Mouse (Mus musculus): ENCODE data around the gene Tll2.

Gene Tll2

DNA sequence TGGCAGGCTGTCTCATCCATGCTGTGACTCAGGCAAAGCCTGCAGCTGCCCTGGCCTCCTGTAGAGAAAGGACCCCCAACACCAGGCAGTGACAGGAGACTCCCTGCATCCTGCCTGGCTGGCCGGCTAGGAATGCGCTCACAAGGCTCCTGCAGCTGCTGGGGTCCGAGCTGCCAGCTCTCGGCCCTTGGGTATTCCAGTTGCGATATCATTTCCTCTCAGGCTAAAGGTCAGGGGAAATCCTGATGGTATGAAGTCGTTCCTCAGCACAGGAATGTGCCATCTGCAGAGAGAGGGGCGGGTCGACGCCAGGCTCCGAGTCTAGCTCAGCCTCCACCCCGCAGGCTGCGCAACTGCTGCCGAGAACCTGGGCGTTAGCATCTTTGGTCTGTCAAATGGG, 46.2 kb downstream of the Tll2 start:
- no peak for DNase-seq (ENCODE audit: low read depth, low spot score)

DNA sequence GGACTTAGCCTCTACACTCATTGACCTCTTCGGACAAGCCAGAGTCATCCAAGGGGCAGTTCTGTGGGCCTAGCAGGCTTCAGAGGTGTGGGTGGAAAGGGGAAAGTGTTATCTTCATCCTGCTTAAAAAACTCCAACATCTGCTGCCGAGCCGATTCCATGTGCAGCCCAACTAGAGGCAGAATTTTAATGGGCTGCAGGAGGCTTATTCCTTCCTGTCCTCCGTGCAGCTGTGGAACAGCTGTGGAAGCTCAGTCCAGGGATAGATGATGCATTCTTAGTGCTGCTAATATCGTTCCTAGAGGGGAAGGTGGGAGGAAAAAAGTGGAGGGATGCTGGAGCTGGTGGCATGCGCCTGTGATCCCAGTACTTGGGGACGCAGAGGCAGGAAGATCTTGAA, 52.0 kb downstream of the Tll2 start:
- DNase-seq (ENCODE audit: low read depth, low spot score) = no peak

DNA sequence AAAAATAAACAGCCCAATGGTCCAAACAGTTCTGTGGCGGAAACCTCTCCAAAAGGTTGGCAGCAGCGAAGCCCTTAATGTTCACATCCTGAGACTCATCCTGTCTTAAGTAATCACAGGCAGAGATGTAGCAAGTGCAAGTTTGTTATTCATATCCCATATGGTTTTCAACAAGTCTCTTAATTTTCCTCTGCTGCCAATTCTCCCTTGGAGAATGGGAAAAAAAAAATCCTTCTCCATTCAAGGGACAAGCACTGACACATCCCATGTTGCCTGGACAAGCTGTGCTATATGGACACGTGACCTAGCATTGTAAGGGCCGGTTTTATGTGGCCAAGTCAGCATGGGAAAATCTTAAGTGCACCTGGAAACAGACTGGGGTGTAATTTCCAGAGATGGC, 54.2 kb downstream of the Tll2 start:
- DNase-seq (ENCODE audit: low read depth, low spot score) = peak; percentile 16

DNA sequence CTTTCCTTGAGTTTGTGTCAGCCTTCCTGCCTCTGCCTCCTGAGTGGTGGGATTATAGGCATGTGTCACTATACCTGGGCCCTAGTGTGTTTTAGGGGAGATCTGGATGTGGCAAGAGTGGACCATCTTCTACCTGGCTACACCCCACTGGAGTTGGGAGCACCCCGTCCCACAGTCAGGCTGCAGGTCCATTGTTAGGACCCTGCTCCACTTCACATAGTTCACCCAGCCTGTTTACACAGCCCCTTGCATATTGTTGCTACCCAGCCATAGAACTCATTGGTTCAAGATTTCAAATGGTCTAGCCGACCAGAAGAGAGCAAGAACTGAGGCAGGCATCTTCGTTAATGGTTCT, 54.6 kb downstream of the Tll2 start:
- DNase-seq (ENCODE audit: low read depth, low spot score) = no peak

DNA sequence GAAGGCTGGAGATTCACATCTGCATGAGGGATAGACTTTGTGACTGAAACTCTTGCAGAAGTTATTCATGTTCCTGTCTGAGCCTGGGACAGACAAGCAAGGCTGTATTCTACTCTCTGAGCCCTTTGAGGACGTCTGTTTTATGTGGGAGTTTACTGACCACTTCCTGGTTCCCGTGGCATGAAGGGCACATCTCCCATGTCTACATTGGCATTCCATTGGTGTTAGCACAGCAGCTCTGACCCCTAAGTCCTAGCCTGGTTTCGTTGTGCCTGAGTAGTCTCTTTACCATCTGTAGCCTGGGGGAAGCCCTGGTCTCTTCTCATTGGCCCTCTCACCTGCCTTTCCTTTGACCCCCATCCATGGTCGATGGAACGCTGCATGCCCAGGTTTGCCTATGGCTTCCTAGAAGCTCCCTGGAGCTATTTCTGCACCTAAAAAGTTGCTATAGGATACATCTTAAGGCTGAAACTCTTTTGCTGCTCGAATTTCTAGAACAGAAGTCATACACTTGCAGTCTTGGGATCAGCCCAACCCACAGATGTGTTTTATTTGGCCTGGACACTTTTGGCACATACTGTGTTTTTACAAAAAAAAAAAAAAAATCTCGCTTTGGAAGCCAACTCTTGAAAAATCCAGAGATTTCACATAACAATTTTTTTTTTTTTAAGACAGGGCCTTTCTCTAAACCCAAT, 55.2 kb downstream of the Tll2 start:
- DNase-seq (ENCODE audit: low read depth, low spot score) = no peak

DNA sequence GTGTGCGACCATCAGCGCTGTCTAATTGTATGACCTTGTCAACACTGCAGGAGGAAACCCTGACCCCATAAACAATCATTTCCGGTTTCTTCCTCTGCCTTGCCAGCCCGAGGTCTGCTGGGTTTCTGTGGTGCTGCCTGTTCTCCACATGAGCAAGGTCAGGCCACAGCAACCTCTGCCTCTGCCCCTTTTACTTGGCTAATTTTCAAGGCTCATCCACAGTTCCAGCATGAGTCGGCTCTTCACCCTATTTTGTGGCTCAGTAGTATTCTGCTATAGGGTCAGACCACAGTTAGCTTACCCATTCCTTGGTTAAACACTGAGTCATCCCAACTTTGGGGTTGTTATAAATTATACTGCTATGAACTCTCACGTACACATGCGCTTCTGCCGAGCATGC, 65.7 kb downstream of the Tll2 start:
- no peak for DNase-seq (ENCODE audit: low read depth, low spot score)

DNA sequence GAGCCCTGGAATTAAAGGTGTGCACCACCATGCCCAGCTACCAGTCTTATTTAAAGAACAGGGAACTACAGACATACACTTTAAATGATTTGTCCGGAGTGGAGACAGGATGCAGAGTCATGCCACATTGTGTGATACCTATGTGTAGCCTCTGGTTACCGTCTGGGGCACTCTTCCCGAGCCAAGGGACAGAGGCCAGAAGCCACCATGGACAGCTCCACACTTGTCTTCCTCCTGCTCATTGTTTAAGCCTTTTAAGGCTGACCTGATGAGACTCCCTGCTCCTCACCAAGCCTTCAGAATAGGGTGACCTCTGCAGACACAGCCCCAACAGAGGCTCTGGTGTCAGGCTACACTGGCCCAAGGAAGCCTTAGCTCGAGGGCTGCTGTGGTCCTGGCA, 67.0 kb downstream of the Tll2 start:
- no peak for DNase-seq (ENCODE audit: low read depth, low spot score)

DNA sequence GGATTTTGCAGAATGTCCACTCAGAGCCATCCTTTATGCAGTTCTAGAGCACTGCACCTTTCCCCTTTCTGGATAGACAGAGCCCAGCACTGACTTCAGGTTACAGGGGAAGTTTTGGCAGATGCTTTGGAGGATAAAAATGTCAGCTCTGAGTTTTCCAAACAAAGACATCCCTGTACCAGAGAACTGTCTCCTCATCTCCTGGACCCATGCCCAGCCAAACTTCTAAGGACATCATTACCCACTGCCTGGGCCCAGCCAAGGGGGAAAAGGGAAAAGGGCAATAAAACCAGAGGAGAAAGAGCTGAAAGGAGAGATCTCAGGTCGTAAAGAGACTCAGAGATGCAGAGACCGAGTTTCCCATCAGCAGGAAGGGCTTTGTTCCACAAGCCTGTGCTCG, 83.6 kb downstream of the Tll2 start:
- no peak for DNase-seq (ENCODE audit: low read depth, low spot score)

DNA sequence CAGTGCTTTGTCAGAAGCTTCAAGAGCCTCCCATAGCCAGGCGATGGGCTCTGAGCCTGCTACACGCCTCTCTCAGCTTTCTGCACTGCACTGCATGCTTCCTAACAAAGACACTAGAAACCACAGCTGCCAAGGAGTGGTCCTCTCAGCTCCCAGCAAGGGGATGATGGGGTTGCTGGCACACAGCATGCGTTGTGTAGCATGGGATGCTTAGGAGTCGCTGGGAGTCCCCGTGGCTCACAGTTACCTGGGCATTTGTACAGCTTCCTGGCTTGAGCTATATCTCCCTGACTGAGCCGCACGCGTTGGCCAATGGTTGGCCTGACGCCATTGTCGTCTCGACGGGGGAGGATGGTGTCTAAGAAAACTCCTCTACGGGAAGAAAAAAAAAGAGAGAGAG, 86.7 kb downstream of the Tll2 start:
- DNase-seq (ENCODE audit: low read depth, low spot score) = peak; percentile 64

DNA sequence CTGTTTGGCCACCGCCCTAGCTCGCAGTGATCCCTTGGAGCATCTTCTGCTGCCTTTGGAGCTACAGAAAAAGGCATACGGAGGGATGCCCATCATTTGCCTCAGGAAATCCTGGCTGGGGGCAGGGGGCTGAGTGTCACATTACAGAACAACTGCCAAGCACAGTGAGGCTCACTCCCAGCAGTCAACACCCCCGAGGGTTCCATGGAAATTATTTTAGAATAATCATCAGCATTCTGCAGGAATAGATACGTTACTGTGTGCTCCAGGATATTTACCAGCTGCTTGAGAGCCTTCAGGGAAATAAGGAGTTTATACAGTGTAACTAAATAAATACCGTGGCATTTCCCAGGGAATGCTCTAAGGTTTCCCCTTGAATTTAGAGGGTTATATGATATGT, 88.3 kb downstream of the Tll2 start:
- no peak for DNase-seq (ENCODE audit: low read depth, low spot score)

DNA sequence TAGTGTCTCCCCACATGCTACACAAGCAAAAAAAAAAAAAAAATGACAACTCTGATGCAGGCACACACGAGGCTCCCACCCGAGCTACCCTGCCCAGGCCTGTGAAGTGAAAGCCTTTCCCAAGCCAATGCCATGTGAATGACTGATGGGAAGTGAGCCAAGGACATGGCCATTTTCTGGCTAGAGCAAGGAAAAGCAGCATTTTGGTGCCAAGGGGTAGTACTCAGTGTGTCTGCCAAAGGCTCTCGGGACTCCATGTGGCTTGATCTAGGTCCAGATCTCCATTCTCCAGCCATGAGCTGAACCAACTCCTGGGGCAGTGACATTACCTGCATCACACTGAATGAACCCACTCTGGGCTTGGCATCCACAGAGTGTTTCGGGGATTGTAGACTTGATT, 89.3 kb downstream of the Tll2 start:
- no peak for DNase-seq (ENCODE audit: low read depth, low spot score)

DNA sequence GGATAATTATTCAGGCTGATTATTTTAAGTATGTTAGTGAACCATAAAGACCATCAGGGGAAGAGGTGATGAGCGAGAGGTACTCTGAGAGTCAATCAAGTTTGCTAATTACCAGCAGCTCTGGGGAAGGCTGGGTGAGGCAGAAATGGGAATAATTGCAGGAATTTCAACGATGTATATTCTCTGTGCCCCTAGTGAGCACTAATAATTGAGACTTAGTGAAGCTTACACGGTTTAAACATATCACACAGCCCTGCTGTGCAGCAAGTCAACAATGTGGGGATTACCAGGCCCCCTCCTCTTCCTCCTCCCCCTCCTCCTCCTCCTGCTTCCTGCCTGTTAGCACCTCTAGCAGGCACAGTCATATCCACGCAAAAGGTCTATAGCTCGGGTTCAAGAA, 92.0 kb downstream of the Tll2 start:
- DNase-seq (ENCODE audit: low read depth, low spot score) = no peak

DNA sequence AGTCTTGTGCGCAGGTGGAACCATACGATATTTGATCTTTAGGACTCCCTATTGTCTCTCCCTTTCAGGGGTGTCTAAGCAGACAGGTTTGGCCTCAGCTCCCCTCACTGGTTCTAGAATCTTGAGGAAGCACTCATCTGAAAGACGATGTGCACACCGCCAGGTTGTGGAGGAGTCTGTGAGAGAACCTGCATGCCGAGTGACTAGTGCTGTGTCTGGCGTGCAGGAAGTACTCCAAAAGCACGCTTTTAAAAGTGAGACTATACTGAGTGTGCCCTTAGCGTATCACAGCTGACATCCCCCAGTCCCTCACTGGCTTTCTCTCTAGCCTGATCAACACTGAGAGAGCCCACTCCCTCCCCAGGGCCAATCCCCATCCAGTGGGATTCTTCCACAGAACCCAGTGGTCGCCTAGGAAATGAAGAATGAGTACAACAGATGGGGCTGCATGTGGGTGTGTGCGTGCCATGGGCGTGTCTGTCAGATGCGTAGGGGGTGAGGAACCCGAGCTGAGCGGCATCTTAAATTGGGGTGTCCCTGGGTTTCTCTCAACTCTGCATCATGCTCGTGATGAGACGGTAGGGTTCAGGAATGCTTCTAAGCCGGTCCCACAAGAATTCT, 92.6 kb downstream of the Tll2 start:
- no peak for DNase-seq (ENCODE audit: low read depth, low spot score)

DNA sequence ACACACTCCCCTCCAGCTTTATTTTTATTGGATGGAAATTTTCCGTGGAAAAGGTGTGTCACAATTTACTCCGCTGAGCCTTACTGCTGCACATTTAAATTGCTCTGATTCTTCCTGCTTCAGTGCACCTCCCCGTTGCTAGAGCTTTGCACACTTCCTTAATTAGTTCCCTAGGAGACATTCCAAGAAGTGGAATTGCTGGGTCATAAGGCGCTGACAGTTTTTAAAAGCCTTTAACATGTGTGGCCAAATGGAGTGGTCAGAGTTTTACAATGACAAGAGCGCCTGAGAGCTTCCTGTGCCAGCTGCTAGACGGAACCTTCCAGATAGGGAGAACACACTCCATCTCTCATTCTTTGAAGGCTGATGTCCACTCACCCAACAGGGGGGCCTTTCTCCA, 94.0 kb downstream of the Tll2 start:
- DNase-seq (ENCODE audit: low read depth, low spot score) = no peak

DNA sequence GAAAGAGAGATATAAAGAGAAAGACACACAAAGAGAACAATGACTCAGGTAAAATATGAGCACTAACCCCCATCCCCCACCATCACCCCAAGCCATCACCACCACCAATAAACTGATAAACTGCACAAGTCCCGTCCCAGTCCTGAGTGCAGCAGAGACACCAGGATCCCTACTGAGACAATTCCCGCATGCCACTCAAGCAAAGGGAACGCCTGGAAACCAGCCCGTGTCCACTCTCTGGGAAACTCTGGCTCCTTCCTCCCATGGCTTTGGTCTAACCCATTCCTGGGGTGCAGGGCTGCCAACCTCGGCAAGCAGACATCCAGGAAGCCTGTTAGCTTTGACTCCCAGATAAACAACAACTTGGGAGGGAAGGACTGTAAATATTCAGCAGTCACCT, 96.6 kb downstream of the Tll2 start:
- no peak for DNase-seq (ENCODE audit: low read depth, low spot score)

DNA sequence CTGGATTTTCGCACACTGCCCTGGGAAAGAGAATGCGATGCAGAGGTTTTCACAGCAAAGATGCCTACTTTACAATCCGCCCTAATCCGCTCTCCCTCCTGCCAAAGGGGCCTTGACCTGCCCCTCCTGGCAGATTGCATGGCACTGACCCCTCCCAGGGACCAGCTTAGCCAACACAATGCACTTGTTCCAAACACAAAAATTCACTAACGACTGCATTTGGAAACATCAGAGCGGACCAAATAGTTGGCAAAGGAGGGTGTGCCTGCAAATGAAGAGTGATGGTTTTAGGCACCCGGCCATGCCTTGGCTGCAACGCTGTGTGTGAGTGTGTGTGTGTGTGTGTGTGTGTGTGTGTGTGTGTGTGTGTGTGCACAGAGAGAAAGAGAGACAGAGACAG, 97.1 kb downstream of the Tll2 start:
- DNase-seq (ENCODE audit: low read depth, low spot score) = no peak

DNA sequence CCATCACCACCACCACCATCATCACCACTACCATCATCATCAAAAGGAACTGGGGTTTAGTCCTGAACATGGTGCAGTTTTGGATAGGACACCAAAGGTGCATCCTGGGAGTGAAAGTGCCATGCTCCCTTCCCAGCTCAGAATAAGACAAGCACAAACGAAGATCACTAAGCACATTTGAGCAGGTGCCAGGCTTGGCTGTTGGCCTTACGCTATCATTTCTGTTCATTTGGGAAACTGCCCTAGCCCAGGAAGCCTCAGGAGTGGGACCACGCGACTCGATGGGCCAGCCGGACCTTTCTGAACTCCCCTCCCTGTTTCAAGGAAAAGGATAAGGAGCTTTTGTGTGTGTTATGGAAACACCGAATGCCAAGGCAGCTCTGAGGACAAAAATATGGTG, 98.0 kb downstream of the Tll2 start:
- DNase-seq (ENCODE audit: low read depth, low spot score) = no peak

DNA sequence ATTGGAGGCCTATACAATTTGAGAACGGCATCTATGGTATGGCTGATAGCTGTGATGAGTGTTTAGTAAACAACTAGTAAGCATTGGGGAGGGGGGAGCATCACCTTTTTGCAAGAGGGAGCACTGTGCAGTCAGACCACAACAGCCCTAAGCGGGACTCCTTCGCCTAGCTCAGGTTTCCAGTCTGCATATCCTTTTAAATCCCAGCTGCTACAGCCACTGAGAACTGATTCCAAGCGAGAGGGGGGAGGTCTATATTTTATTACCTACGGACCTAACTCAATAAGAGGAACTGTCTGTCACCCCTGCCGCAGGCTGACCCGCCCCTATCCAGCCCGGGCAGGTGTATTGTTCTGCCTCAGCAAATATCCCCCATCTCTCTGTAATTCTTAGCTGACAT, 99.1 kb downstream of the Tll2 start:
- no peak for DNase-seq (ENCODE audit: low read depth, low spot score)

DNA sequence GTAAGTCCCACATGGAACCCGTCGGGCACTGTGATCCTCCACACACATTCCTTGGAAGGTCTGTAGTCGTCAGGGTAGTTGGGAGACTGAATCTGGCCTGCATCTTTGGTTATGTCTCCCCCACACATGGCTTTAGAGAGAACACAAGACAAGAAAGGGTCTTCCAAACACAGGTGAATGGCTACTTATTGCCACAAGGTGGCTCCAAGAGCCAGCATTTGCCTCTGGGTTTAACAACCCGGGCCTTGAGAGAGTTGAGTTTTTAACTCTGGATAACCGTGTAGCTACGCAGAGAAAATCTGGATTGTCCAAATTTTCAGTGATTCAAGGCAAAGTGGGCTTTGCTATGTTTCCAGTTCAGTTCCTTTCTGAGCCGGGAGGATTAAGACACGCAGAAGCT, 101.7 kb downstream of the Tll2 start:
- DNase-seq (ENCODE audit: low read depth, low spot score) = no peak

DNA sequence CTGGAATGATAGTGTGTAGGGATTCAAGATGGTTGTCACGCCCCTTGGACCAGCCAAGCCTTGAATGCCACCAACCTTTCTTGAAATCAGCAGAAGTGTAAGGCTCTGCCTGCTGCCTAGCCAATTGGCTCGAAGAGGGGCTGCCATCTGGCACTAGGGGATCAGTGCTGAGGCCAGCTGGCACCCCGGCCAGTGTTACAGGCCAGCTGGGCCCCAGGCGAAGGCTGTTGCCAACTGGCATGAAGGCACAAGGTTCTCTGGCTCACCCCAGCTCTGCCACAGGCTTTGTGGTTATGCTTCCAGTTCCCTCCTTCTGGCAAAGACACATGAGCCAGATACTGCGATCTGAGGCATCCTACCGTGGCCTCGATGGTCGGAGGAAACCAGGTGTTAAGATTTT, 105.2 kb downstream of the Tll2 start:
- DNase-seq (ENCODE audit: low read depth, low spot score) = no peak

DNA sequence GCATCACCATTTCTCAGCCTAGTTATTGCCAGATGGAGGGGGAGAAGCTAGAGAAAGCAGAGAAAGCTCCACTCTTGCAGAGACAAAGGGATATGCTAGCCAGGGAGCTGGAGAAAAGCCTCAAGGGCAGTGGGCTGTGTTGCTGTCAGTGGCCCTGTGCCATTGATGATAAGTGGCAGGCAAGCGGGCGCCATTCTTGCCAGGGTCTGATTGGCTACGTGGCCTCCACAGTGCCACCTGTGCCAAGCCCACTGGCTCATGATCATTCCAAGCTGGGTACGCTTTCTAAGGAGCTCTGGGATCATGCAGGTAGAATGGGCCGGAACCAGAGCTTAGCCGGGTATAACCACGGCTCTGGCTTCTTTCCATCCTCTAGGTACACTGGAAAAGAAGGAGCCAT, 105.8 kb downstream of the Tll2 start:
- no peak for DNase-seq (ENCODE audit: low read depth, low spot score)

DNA sequence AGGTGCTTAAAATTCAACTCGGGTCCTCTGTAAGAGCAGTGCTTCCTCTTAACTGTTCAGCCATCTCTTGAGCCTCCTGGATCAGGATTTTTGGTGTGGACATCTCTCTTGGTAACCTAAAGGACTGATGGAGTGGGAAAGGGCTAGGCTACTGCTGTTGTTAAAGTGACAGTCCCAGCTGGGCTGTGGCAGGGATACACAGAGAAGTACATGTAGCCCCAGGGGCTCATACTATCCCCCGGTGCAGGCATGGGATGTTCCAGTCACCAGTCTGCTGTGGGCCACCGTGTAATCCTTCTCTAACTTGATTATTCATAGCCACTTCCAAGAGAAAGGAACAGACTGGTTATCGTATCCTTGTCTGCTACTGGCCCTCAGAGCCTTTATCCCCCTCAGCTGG, 109.6 kb downstream of the Tll2 start:
- DNase-seq (ENCODE audit: low read depth, low spot score) = no peak

DNA sequence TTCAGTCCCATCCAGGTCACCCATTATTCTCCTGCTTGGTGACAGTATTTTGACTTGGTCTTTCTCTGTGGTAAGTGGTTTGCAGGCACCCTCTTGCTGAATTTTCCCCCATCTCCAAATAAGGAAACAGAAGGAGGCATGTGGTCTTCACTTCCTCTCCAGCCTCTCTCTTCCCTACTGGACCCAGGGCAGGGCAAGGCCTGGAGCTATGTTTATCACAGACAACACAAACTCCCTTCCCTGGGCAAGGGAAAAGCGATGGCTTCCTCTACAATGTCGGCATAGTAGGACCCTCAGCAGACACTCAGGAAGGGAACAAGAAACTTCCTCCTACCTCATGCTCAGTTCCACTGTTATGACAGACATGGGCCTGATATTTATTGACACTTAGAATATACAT, 114.7 kb downstream of the Tll2 start:
- no peak for DNase-seq (ENCODE audit: low read depth, low spot score)

DNA sequence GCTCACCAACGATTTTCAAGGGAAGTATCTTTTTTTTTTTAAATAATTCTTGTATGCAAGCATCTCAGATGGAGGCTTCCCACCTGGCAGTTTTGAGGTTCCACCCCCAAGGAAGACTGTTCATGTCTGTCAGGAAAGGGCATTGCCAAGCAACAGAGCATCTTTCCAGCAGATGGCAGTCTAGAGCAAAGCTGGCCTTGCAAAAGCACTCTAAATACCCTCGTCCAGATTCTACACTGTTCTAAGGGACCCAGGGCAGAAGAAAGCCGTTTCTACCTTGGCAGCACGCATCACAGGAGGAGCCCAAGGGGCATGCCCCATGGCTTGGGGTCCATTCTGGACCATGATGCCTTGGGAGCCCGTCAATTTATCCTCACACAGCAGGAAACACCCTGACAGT, 116.8 kb downstream of the Tll2 start:
- peak; percentile 69 for DNase-seq (ENCODE audit: low read depth, low spot score)

Data from telencephalon, adult 2 months (tissue).